Mouse (Mus musculus) heart, adult 18-20 months (tissue): Measurements from ENCODE around the gene Srarp. TPM values are rescaled to one million over a fixed set of nuclear protein-coding genes. Genes with fewer than 3 reads are reported as not detected.

Experiments
- DNase-seq, 2 experiments: peaks; one replicate each; pipeline ENCODE4 v3.0.0; 2021 to 2022; ENCODE audit warnings: mixed read lengths in 1 of 2
- total RNA-seq, 2 experiments: library from RNA; stranded (reverse); gene quantifications; 2 replicates each; pipeline ENCODE4 v1.2.3; 2021

The Srarp gene
- total RNA-seq, 2 experiments from 2014 or later: 1.2 TPM

DNA sequence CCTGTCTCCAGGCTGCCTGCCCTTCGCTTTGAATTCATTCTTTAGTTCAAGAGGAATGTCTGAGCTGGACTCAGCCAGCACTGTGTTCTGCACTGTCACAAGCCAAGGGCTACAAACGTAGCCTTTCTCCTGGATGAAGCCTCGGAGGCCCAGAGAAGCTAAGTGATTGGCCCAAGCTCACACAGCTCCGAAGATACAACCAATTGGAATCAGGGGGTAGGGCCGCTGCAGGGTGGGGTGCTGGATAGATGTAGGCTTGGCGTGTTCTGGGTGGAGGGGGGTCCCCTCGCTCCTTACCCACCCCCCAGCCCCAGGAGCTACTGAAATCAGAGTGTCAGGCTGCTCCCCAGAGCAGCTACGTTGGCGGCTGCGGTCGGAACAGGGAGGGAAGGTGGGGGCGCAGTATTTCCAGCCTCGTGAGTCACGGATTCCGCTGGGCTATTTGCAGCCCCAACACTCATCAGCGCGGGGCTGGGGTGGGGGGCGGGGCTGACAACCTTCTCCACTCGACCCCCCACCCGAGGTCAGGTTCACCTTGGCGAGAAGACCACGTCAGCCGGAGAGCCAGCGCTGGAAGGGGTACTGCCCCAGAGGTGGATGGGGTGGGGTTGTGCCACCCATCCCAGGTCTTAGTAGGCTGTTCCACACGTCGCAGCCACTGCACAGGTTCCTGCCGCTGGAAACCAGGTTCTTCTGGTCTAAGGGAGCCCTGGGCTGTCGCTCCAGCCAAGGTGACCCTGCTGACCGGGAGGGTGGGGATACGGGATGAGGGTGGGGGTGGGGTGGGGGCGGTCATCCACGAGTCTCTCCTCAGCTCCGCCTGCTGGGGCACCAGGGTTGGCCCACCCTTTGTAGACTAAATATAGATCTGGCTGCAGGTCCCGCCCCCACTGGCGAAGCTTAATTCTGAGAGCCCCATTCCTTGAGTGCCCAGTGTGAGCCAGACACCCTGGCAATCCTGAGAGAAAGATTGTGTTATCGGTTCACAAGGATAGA lies 10.1 kb downstream of the Srarp start:
- peak; percentile 82 to 84 for DNase-seq

DNA sequence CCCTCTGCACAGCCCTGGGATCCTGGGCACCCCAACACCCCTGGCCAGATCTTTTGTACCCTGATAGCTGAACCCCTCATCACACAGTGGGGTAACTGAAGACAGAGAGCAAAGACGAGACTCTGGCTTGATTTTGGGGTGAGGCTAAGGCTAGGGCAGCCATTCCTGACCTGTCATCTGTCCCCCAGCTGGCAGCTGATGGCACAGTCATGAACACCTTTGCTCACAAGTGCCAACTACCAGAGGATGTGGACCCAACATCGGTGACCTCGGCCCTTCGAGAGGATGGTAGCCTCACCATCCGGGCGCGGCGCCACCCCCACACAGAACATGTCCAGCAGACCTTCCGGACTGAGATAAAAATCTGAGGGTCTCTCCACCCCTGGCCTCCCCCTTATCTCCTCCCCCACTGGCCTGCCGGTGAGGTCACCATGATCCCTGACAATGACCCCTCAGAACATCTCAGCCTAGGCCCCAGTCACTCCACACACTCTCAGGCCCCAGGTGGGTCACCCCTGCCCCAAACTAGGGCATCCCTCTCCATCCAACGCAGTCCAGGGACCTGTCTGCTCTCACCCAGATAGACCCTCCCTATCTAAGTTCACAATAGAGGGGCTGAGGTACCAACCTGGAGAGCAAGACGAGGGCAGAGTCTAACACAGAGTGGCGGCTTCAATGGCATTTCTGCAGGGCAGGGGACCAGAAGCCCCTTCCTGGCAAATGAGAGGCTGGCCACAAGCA lies 12.0 kb downstream of the Srarp start:
- peak in 1 of 2 experiments; percentile 33 for DNase-seq

DNA sequence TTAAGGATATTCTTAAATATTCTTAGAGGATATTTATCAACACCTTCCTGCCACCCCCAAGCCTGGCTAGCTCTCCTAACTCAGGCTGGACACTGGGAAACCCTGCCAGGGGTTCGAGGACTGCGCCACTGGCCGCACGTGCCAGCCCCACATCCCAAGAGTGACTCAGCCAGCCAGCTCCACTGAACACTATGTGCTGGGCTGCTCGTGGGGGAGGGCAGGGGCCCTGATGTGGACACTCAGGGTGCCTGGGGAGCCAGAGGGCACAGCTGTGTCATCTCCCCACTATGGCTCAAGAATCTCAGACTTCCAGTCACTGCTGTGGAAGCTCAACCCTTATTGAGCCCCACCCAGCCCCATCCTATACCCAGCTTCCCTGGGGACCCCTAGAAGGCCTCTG lies 12.6 kb downstream of the Srarp start:
- DNase-seq: peak; percentile 68 to 69

DNA sequence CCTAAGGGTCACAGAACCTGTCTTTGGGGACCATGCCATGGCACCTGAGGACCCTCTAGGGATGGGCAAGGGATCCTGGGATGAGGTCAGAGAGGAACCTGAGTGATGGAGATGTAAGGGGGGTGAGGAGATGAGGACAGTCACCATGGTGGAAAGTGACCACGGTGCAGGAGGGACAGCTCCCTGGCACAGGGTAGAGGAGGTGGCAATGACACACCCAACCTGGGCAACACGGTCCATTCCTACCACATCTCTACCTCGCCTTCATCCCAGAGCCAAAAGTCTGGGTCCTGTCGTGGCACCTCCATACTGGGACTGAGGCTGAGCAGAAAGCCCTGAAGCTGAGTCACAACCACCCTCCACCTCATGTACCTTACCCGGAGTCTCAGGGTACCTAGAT lies 13.1 kb downstream of the Srarp start:
- DNase-seq: peak in 1 of 2 experiments; percentile 49

DNA sequence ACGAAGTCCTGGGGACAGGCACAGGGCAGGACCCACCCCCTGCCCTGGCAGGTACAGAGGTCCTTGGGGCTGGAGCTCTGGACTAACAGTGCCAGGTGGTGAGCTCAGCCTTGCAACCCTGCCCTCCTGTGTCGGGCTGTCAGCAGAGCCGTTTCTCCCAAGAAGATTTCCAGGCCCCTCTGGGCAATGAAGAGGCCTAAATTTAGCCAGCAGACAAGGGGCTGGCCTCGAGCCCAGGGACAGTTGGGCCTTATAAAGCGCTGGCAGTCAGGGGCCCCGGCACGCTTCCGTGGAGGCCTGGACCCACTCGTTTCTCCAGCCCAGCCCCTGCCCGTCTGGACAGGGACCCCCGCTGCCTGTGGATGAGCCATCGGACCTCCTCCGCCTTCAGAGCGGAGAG lies 14.5 kb downstream of the Srarp start:
- DNase-seq: peak; percentile 88 to 90

DNA sequence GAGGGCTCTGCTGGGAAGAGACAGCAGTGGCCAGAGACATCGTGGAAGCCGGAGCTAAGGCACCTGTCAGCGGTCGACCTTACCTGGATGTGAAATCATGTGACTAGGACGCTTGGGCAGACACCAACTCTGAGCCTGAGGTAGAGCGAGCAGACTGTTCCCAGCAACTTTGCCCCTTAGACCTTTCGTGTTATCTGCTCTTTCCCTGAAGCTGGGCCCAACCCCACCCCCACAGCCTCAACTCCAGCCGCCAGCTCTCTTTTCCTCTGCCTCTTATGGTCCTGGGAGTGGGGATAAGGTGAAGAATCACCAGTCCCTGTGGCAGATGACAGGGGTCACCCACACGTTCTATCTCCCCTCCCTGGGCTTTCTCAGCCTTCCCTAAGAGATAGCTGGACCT lies 15.0 kb downstream of the Srarp start:
- peak; percentile 57 to 64 for DNase-seq

DNA sequence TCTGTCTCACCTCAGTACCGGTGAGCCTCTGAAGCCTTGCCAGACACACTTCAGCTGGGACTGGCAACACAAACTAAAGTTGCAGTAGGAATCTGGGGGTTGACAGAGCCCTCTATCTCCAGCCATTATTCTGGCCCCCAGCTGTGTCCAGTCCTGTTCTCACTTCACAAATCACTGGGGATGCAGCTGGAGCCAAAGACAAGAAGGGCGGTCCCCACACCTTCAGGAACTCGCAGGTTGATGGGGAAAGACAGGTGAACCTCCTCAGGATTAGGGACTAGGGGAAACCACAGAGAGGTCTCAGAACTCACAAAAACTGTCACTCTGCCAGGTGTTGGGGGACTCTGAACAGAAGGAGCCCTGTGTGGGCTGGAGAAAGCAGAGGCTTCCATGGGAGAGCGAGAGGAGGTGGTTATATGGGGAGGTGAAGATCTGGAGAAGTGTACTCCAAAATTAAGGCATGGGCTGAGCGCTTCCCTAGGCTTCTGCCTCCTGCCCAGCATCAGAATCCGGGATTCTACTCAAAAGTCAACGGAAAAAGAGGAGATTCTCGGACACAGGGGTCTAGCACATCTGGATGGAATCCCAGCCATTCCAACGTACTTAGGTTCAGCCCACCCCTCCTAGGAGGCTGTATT lies 15.6 kb downstream of the Srarp start, which contains the start of gene Hspb7:
Hspb7 (plus strand) TSS at position 588 of the 638 bp plus-strand sequence.
- peak in 1 of 2 experiments; percentile 56 for DNase-seq

DNA sequence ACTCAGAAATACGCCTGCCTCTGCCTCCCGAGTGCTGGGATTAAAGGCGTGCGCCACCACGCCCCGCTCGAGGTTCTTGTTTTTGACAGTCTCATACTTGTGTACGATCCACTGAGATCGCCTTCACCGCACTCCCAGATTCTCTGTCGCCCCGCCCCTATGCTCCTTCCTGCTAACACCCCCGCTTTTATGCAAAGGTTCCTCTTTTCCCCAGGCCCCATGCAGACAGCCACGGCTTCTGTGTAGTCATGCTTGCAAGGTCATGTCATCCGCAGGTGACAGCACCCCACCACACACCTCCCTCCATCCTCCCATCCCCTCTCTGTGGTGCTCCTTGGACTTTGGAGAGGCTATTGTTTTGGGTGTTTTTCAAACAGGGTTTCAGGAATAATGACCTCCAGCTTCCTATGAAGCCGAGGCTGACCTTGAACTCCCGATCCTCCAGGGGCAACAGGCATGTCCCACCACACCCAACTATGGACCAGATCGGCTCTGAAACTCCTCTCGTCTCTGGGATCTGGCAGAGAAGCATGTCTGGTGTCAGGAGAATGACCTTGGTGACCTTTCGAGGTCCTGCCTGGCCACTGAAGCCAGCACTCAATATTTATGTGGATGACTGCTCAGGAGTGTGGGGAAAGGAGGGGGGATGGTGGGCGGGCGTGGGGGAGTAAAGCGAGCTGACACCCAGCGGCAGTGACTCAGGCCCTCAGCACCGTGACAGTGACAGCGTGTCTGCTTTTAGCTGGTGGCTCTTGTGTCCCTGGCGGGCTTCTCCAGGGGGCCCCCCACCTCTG lies 16.3 kb downstream of the Srarp start:
- peak; percentile 24 to 65 for DNase-seq

DNA sequence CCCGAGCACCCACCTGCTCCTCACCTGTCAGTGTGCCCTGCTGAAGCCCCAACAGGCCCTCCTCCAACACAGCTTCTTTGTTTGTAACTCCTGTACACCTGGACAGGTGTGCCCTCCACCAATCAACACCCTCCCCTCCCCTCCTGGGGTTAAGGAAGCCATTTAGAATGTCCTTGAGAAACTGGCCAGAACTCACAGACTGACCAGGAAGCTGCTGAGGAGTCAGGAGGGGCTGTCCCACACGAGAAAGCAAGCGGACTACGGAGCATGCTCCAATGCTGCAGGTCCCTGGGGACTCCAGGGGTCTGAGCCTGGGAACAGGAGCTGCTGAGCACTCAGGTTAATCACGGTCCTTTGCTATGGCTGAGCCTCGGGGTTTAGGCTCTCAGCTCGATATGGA lies 20.0 kb downstream of the Srarp start, which contains the start of gene Clcnkb:
Clcnkb (minus strand) TSS at position 91 of the 400 bp plus-strand sequence.
- DNase-seq: no peak

DNA sequence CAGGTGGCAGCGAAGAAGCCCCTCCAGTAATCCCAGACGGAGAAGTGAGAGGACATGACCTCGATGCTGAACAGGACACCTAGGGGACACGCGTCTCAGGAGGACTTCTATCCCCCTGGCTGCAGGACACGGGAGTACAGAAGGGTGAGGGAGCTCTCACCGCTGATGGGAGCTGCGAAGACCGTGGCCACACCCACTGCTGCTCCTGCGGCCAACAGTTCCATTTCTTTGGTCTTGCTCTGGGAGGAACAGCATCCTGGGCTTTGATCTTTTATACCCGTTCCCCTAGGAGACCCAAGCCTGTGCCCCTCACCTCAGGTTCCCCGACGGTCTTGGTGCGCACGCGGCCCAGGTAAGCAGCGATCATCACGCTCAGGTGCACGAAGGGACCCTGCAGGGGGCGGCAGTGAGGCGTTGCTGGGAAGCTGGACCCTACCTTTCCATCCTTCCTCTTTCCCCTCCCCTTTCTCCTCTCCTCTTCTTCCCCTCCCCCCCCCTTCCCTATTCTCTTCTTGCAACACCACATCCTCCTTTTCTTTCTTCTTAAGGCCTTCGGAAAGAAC lies 24.4 kb downstream of the Srarp start:
- DNase-seq: no peak

DNA sequence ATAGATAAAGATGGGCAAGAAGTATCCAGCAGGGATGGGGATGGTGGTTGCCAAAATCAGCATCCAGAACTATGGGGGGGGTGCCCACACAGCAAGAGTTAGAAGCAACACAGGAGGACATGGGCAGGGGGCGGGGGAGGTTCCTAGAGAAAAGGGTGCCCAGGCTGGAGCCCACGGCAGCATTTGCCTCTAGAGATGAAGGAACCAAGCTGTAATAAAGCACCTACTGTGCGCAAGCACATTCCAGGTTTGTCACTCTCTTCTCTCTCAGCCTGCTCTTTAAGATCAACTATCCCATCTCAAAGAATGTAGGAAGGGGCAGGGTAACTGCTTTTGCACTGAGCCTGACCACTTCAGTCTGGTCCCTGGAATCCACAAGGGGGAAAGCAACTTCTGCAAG lies 27.3 kb downstream of the Srarp start:
- no peak for DNase-seq

DNA sequence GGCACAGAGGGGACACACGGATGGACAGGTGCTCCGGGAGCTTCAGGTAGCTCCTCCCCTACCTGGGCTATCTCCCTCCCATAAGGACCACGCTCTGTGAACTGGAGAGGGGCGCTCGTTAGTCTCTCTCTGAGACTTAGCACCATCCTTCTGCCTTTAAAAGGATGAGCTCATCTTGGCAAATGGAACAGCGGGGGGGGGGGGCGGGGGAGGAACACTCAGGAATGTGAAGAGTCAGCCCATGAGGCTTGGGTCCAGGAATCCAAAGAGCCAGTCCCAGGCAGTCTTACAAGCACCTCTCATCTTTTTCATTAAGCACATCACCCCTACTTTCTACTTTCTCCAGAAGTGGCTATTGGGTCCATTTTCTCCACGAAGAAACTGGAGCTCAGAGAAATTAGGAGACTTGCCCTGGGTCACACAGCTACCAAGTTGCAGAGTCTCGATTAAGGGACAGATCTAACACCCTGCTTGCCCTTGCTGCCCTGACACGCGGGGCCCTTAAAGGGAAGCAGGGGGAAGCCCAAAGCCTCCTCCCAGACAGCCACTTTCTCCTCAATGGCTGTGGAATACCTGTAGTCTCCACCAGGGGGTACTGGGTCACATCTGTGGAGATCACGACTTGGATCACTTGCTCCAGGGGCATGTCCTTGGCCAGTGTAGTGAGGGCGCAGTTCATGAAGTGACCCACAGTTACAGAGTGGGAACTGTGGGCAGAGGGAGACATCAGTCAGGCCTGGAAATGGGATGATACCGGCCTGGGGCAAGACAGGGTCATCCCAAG lies 29.2 kb downstream of the Srarp start:
- peak; percentile 62 to 77 for DNase-seq

DNA sequence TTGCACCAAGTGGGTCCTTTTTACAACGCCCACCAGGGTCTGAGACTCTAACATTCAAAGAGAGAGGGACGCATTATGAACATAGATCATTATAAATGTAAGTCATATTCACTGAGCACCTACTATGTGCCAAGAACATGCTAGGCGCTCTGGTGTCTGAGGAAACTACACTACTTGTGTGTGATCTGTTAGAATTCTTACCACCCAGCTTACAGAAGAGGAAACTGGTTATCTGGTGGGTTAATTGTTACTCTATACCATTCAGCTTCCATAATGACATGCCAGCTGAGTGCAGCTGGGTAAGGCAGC lies 30.6 kb downstream of the Srarp start:
- DNase-seq: no peak

DNA sequence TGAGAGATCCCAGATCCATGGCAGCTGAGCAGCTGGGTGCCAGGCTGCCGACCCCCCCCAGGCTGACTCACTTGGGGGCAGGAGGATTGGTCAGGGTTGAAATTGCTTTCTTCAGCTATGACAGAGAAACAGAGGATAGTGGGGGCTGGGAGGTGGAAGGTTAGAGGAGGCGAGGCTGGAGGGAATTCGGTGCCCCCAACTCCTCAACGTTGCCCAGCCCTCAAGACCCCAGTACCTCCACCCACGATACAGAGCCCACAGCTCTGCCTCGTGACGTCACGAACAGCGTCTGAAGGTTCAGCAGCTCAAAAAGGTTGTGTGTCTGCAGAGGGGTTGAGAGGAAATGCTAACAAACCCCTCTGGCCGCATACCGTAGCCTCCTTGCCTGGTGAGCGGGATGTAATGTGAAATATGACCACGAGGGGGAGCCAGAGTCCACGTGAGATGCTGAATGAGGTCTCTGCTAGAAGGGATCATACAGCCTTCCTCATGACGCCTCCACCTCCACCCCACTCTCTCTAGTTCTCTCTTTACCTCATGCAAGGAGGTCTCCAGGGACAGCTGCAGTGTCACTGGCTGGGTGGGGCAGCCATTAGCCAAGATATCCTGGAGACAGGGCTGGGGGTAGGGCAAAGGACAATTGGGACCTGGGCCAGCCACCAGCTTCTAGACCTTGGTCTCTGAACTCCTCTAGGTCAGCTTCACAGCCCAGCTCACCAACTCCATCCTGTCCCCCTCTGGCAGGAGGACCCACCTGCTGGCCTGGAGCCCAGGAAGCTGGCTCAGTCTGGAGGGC lies 31.2 kb downstream of the Srarp start:
- DNase-seq: peak; percentile 84 to 94

DNA sequence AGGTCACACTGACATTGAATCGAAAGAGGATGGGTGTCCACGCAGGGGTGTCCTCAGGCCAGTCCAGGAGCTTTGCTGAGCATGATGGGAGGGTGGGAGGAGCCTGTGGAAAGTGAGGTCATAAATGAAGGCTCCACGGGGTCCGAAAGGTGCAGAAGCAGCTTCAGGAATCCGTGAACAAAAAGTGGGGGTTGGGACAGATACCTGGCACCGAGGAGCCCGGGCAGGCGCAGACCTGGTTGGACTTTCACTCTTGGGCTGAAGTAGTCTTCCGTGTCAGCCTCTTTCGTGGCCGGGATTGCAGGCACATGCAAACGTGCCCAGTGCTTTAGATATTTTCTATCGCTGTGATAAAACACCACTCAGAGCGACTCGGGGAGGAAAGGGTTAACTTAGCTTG lies 35.7 kb downstream of the Srarp start:
- DNase-seq: no peak

DNA sequence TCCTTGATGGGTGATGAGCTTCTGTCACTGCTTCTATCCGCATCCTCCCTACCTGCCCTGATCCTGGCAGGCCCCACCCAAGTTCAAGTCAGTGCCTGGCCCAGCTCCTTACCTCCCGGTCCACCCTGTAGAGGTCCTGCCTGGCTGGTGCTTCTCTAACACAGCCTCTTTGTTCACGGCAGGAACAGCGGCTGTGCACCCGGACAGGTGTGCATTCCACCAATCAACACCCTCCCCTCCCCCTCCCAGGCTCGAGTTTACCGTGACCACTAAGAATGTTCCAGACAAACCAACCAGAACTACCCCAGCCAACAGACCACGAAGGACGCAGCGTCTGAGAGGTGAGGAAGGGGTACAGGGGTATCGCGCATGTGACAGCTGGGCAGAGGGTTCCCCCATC lies 37.4 kb downstream of the Srarp start, which contains the start of gene Clcnka:
Clcnka (minus strand) TSS at position 180 of the 400 bp plus-strand sequence.
- no peak for DNase-seq

DNA sequence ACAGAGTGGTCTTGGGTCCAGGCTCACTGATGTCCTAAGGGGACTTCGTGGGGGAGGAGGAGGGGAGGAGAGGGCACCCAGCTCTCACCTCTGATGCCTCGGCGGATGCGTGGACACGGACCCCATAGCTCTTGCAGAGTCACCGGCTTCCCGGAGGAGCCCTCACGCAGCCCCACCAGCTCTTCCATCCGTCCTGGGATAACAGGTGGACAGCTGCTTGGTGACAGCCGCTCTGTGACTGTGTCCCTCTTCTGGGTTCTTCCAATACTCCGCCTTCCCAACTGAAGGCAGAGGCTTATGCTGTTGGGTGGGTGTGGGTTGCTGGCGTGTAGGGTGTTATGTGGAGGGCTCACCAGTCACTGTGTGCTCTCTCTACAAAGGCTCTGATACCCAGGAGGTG lies 38.0 kb downstream of the Srarp start:
- no peak for DNase-seq

DNA sequence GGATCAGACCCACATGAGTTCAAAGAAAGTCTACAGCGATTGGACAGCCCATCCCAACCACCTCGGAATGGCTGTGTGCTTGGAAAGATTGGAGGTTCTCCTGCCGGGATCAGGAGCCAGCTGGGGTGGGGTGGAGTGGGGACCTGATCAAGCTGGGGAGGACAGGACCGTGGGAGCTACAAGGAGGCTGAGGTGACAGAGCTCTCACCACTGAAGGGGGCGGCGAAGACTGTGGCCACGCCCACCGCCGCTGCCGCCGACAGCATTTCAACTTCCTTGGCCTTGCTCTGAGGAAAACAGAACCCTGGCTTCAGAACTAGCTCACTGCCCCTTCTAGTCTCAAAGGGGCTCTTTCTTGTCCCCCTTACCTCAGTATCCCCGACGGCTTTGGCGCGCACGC lies 41.2 kb downstream of the Srarp start:
- no peak for DNase-seq

DNA sequence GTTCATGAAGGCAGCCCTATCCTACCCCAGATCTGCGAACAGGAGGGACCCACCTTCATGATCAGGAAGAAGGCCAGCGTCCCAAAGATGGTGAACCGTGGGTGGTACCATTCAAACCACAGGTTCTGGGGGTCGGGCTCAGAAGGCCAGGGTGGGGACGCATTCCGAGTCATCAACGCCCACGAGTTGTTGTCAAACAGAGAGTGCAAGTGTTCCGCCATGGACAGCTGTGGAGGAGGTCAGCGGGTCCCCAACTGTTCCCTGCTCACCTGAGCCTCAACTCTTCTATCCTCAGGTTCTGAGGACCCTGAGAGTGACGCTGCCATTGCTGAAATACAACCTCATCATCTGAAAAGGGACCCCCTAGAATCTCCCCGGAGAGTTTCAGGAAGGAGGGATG lies 44.6 kb downstream of the Srarp start:
- no peak for DNase-seq
